Mouse (Mus musculus) embryo, embryonic 11 days (tissue): ENCODE measurements around the gene Sept9.
"Not testable (repeated sequence)": the region's sequence is repeated elsewhere in the genome, so short reads cannot be mapped to it uniquely, and the experiment has no call there.

Source experiments
- DNase-seq: peaks from one replicate; pipeline ENCODE4 v3.0.0-alpha.2; 2015

The Sept9 gene

DNA sequence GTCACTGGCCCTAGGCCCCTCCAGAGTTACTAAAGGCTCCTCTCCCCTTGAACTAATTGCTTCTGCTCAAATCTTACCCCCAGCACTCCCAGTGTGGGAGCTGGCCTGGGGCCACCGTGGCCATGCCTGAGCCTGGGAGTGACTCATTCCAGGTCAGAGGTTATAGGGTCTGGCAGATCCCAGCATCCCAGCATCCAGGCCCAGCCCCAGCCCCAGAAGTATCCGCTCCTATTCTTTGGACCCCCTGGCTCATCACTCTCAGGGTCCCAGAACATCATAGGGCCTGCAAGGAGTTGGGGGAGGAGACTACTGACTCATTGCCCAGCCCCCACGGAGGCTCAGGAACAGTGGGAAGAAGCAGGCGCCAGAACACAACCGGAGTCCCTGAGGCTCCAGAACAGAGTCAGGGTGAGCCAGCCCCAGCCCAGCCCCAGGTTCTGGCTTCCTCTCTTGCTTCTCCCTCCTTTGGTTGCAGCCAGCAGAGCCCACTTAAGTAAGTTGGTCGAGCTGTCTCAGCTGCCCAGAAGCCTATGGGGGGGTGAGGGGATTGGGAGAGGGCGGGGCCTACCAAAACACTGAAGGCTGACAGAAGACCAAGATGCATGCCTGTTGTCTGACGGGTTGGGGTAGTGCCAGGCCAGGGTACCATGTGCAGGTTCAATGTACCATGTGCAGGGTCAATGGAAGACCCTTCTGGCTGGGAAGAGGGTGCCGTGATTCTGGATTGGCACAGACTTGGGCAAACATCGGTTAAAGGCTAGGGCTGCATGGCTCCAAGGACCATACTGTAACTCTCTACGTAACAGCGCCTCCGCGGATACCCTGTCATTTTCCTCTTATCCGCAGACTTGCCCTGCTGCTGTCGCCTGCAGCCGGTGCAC, 132.1 kb downstream of the Sept9 start:
- DNase-seq: peak; percentile 67

GRCm38 (mm10) chr11:117332242-117333149, 133.0 kb downstream of the Sept9 start:
- DNase-seq: peak; percentile 95

- no peak for DNase-seq
Observed at GRCm38 (mm10) chr11:117333150-117333715, 133.8 kb downstream of the Sept9 start.

DNA sequence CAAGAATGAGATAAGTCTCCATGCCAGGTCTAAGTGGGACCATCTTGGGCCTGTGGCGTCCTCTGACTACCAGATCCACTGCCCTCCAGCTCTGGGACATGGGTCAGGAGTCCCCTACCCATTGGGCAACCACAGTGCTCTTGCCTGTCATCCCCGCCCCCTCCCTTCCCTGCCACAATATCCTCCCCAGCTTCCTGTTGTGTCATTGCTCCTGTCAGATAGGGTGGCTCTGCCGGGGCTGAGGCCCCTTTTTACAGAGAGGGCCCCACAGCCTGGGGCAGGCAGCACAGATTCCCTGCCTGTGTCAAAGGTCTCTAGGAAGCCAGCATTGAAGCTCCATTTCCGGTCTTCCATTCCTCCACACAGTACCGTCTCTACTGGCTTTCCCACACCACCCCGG, 134.6 kb downstream of the Sept9 start:
- no peak for DNase-seq

DNA sequence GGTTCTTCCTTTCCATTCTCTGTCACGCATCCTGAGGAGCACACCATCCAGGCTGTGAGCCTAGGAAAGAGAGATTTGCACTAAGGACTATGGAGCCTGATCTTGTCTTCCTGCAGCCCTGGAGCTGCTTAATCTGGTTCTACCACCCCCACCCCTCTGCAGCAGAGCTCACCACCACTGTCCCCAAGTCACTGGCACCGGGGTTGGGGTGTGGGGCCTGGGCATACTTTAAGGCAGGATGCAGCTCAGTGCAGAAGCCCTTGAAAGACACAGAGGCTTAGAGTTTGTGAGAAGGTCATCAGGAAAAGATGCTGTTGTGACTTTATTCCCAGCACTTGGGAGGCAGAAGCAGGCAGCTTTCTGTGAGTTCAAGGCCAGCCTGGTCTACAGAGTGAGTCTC, 135.7 kb downstream of the Sept9 start:
- no peak for DNase-seq

- DNase-seq: no peak
Observed at GRCm38 (mm10) chr11:117336081-117336788, 136.8 kb downstream of the Sept9 start.

DNA sequence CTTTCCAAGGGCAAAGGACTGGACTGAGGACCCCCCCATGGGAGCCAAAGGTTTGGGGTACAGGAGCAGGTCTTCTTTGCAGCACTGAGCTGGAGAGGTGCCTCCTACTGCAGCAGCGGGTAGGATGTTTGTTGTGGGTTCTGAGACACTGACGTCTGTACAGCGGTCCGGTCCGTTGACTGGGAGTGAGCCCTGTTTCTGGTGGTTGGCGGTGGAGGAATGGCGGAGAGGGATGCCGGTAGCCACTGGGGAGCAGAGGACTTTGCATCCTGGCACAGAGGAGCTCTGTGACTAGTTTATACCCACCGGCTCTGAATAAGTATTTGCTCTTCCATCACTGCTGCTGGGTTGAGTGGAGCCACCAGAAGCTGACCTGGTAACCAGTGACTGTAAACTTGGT, 138.3 kb downstream of the Sept9 start:
- DNase-seq: no peak

DNA sequence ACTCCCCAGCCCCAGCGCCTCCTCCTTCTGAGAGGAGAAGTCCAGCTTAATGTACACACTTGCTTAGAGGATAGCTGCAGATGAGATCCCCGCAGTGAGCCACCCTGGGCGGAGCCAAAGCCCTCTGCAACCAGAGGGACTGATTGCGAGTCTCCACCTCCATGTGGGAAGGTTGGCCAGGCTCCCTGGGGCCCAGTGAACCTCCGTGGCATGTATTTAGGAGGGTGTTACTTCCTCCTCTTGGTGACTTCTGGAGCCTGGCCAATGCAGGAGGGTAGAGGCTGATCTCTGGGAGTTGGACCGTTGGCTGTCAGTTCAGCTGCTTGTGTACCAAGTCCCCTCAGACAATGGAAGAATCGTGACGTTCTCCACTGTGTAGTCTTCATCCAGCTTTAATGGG, 139.0 kb downstream of the Sept9 start:
- no peak for DNase-seq

DNA sequence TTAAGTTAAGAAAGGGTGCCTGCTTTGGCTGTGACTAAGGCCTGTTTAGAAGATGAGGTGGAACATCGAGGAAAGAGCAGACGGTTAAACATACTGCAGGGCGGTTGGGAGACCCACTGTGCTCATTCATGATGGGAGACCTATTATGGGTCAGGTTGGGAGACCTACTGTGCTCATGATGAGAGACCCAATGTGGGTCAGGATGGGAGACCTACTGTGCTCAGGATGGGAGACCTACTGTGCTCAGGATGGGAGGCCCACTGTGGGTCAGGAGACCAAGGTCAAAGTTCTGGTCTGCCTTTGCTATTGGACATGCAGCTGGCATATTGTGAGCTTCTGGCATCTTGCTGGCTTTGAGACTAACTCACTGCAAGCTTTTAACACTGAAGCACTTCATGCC, 139.6 kb downstream of the Sept9 start:
- DNase-seq: no peak

GRCm38 (mm10) chr11:117341218-117341617, 141.8 kb downstream of the Sept9 start:
- no peak for DNase-seq

GRCm38 (mm10) chr11:117342076-117342475, 142.6 kb downstream of the Sept9 start:
- DNase-seq: no peak

DNA sequence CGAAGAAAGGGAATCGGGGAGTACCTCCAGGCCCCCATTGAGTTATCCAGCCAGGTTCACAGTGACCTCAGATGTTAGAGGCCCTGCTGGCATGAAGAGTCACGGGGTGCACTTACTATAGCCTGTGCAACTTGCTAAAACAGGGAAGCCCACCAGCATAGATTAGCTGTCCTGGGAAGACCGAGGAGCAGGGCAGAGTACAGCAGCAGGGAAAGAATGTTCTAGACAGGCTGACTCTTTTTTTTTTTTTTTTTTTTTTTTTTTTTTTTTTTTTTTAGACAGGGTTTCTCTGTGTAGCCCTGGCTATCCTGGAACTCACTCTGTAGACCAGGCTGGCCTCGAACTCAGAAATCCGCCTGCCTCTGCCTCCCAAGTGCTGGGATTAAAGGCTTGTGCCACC, 143.0 kb downstream of the Sept9 start:
- DNase-seq: not testable (repeated sequence)

GRCm38 (mm10) chr11:117343800-117344199, 144.3 kb downstream of the Sept9 start:
- no peak for DNase-seq

DNA sequence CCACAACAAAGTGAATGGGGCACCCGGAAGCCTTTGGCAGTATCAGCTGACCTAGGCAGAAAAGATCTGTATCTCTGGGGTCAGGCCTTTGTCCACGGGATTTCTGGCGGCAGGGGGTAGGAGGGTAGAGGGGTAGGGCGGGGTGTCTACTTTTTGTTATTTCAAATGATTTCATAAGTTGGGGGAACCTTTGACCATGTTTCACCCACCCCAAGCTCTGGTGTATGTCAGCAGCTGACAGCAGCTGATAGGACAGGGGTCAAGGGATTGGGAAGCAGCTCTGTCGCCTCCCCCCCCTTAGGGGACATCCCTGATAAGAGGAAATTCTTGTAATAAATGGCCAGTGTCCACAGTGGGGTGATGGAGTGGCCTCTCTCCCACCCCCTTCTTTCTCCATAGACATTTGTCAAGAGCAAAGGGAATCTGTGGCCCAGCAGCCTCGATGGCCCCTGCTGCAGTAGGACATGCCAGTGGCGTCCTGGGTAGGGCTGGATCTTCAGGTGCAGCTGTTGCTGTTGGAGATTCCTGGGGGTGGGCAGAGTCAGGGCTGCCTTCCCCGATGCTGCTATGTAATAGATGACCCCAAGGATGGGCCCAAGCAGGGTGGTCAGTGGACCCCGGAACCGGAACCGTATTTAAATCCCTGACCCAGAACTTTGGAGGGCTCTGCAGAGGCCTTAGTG, 145.0 kb downstream of the Sept9 start:
- DNase-seq: no peak

DNA sequence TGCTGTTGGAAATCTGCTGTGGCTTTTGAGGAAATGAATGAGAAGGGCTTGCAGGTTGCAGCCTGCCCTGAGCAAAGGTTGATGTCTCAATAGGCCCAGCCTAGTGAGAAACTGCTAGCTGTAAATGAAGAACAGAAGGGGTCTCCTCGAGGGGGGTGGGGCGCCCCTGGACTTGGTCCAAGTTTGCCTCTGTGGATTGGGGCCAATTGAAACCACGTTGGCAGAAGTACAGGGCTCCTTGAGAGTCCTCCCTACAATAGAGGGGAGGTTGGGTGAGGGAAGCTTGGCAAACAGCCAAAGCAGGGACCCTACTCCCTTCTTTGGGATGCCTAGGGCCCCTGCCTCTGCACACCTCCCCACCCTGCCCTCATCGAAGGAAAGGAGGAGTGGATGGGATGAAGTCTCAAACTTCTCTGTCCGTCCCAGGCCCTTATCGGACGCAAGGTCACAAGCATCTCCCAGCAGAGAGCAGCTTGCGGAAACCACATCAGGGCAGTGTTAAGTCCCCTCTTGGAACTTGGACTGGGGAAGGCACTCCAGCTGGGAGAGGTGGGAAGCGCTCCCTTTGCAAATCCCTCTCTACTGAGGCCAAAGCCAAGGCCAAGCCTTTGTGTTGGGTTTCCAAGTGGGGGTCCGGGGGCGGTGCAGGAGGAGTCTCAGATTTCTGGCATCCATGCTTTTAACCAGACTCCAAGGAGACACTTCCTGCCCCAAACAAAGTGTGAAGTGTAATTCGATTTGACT, 145.7 kb downstream of the Sept9 start:
- DNase-seq: peak; percentile 59

DNA sequence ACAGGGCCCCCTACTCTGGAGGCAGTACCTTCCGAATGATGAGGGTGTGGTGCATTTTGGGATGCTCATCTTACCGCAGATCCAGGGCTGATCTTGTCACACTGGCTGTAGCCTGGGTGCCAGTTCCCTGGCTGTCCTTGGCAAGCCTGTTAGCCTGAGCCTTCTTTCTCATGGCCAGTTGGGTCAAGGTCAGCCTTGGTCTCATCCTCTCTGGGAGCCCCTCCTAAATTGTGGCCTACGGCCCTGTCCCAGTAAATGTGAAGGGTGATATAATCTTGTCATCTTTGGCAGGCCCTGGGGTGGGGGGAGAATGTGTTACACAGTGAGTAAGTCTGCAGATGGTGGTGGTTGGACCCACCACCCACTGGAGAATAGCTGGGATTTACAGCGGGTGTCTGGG, 147.8 kb downstream of the Sept9 start:
- no peak for DNase-seq

GRCm38 (mm10) chr11:117348429-117349103, 149.1 kb downstream of the Sept9 start:
- DNase-seq: no peak

GRCm38 (mm10) chr11:117349429-117350363, 150.2 kb downstream of the Sept9 start:
- DNase-seq: peak; percentile 68

GRCm38 (mm10) chr11:117350462-117351222, 151.2 kb downstream of the Sept9 start:
- no peak for DNase-seq
